Mouse (Mus musculus) megakaryocyte progenitor cell, adult 5-6 weeks (primary cell): ENCODE results near the gene Bcl9l. TPM values are rescaled to one million over a fixed set of nuclear protein-coding genes. Genes with fewer than 3 reads are reported as not detected.

Source experiments
- ATAC-seq: replicated peaks from 2 replicates; pipeline ENCODE4 v1.8.0; 2016; ENCODE audit warnings: mild to moderate bottlenecking, moderate TSS enrichment, inconsistent platforms; ENCODE audit not compliant: poor library complexity
- total RNA-seq, 2 experiments: library from RNA; stranded (forward) in 1 of 2; stranded (reverse) in 1 of 2; fragments of 157-497, 149-512 nt in 1 of 2; fragments of 200-1000 nt in 1 of 2; gene quantifications; 2 replicates each; pipeline versions ENCODE4 v1.2.3 to v1.2.4; 2015 to 2017

Gene Bcl9l
- total RNA-seq, 2 experiments from 2014 or later = 1.8 to 4.5 TPM

- no peak for ATAC-seq
Measured at GRCm38 (mm10) chr9:44510872-44511601, 28.4 kb downstream of the Bcl9l start.

DNA sequence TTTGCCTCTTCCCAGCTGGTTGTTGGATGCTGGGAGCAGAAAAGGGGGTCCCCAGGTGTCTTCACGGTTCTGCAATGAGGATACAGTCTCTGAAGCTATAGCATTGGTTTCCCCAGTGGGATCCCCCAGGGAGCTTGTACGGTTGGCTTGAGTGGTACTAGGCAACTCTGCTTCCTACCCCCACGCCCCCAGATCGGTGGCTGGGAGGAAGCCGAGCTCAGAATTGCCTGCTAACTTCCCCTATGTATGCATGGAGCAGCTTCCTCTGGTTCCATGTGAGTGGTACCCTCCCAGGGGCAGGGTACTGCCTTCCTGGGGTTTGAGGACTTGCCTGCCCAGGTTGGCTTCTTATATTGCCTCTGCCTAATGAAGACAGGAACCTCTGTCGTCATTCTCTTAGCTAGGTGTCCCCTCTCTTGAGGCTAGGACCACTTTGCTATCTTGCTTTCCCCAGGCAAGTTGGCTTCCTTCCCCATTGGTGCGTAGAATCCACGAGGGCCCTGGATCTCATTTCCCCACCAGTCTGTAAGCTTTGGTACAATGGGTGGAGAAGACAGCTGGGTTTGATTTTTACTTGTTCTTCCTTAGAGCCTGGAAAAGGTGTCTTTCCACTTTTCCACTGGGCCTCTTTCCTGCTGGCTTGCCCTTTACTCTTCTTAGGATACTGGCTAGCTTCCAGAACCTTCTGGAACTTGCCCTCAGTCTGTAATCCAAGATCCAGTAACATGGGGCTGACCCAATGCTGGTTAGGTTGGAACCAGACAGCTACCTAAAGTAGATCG is 29.5 kb downstream of the Bcl9l start:
- ATAC-seq = no peak

DNA sequence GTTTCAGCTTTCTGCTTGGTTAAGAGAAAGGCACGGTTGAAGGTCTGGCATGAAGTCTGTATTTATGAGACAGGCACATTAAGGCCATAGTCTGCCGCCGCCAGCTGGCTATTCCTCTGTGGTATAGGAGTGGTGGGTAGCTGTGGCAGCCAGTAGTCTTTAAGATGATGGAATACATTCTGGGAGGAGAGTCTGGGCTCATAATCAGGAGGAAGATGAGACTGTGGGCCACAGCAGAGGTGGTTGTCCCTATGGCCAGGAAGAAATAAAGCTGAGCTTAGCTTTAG is 30.0 kb downstream of the Bcl9l start:
- ATAC-seq = no peak

GRCm38 (mm10) chr9:44513121-44513520 is 30.5 kb downstream of the Bcl9l start:
- ATAC-seq = no peak

GRCm38 (mm10) chr9:44513610-44514009 is 31.0 kb downstream of the Bcl9l start:
- ATAC-seq = no peak

DNA sequence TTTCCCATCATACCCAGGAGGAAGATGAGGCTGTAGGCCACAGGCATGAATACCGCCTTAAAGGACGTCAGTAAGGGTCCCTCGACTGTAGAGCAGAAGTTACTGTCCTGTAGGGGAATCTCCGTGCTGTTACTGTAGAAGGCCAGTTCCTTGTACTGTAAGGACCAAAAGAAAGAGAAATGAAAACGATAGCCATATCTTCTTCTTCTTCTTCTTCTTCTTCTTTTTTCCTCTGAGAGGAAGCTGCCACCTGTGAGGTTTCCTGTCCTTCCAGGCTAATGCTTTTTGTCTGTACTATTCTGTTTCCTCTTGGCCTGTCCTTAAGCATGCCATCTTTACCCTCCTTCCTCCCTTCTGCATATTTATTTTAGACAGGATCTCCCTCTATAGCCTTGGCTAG is 31.5 kb downstream of the Bcl9l start:
- no peak for ATAC-seq

- peak; percentile 65 for ATAC-seq
Measured at GRCm38 (mm10) chr9:44515131-44515751, 32.6 kb downstream of the Bcl9l start.

- ATAC-seq = no peak
Measured at GRCm38 (mm10) chr9:44515891-44516290, 33.3 kb downstream of the Bcl9l start.

GRCm38 (mm10) chr9:44517368-44517767 is 34.7 kb downstream of the Bcl9l start:
- ATAC-seq = peak; percentile 41

DNA sequence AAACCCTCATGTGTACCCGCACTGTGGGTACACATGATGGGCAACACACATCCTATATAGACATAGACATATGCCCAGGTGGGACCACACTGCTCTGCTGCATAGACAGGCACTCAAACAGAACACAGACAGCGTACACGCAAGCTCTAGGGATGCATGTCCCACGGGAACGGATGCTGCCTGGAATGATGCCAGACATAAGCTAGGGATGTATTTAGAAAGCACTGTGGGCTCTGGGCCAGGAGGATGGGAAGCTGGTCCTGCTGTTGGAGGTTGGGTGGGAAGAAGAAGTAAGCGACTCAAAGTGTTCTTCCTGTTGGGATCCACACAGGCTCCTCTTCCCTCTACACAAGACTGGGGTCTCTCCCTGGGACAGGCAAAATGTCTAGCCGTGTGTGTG is 35.4 kb downstream of the Bcl9l start:
- ATAC-seq = no peak

DNA sequence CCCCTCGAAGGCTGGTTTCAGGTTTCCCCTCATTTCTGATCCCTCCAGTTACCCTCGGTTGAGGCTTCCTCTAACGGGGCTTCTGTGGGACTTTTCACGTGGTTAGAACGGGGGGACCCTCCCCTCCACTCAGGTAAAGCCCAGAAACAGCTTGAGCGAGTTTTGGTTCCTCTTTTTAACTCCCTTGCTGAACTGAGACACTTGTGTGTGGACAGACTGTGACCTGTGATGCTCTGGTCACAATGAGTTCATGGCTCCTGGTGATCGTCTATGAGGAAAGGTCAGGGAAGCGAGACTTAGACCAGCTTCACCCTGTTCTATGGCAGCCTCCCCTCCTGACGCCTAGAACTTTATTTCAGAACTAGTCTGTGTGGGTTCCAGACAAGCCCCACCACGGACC is 39.3 kb downstream of the Bcl9l start:
- peak; percentile 63 for ATAC-seq

DNA sequence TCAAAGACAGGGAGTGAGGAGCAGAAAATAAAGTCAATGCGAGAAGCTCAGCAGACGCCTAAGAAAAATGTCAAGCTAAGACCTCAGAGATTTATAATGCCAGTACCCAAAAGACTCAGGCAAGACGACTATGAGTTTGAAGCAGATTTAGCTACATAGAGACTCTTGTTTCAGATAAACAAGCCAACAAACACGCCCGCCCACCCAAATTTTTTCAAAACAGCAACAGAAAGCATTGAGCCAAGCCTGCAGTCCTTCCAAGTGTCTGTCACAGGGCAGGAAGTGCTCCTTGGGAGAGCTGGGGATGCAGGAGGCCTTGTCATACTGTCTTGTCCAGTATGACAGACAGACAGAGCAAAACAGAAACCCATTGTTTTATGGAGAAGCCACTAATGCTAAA is 41.1 kb downstream of the Bcl9l start:
- ATAC-seq = no peak

DNA sequence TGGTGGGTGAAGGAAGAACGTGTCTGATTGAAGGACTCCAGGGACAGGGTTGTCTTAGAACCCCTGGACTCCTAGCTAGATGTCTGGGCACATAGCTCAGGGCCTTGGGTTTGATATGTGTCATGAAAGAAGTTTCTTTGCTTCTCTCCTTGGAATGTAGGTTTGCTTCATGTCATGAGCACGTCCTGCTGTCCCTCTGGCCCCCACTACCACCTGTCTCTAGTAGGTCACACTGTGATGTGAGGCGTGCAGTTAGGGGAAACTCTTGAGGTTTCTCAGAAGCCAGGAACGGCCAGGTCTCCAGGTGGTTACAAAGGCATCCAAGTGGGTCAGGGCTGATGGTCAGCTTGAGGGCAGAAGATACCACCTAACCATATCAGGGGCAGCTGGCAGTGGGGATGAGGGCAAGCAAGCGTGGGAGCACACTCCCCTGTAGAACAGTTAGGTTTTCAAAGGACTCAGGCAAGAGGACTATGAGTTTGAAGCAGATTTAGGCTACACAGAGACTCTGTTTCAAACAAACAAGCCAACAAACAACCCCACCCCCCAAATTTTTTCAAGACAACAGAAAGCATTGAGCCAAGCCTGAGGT is 41.7 kb downstream of the Bcl9l start:
- no peak for ATAC-seq

- no peak for ATAC-seq
Measured at GRCm38 (mm10) chr9:44525001-44525400, 42.4 kb downstream of the Bcl9l start.

DNA sequence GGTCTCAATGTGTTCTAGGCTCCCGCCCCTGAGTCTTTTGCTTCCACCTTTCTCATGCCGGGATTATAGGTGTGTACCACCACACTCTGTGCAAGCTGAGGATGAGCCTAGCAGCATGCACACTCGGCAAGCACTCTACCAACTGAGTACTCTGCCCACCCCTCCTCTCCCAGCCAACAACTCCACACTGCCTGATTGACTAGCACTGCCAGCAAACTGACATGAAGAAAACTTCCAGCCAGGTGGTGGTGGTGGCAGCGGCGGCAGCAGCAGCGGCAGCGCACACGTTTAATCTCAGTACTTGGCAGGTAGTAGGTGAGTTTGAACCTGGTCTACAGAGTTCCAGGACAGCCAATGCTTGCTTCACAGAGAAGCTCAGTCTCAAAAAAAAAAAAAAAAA is 43.0 kb downstream of the Bcl9l start:
- ATAC-seq = no peak

GRCm38 (mm10) chr9:44526337-44527112 is 43.9 kb downstream of the Bcl9l start:
- ATAC-seq = no peak

DNA sequence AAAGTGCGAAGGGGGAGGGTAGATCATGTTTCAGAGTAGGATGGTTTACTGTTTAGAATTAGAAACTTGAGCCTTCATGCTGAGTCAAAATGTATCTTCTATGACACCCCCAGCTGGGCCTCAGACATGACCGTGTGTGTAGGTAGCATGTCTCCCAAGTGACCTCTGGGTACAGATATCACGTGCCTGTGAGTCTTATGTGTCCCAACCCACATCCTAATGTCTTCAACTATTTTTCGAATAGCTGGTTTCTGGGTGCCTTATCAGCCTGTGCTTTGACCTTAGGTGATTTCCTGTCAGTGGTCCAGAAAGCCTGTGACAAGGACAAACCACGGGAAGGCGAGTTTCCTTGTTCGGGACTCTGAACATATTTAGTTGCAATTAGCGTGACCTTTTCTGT is 45.7 kb downstream of the Bcl9l start:
- no peak for ATAC-seq

GRCm38 (mm10) chr9:44532991-44533580 is 50.5 kb downstream of the Bcl9l start:
- ATAC-seq = no peak

DNA sequence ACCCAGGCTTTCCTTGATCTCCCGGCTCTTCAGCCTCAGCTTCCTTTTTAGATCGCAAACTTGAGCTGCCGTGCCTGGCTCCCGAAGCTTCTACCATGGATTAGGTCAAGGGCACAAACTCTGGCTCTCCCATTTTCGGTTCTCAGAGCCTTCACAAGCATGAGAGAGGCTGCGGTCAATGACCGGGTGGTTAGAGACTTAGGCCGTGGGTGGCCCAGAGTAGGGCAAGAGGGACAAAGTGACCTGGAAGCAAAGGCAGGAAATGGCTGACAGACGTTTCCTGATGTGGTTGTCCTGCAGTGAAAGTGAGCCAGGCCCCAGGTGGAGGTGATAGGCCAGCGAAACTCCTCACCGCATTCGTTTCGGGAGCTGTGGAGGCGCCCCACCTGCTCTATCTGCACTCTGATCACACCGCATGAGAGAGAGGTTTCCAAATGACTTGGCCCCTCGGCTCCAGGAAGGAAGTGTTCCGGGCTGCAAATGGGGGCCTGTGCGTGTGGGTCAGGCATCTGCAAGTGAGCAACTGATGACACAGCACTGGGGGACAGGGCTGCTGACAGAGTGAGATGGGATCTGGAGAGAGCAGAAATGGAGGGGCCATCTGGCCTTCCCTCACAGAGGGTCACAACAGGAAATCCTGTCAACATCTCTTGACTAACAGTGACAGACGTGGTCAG is 55.1 kb downstream of the Bcl9l start:
- peak; percentile 75 for ATAC-seq

- no peak for ATAC-seq
Measured at GRCm38 (mm10) chr9:44539816-44540421, 57.3 kb downstream of the Bcl9l start.
